Mouse (Mus musculus) urinary bladder, postnatal 36 days (tissue): ENCODE results near the gene Atg4d.
"Not testable (repeated sequence)": the region's sequence is repeated elsewhere in the genome, so short reads cannot be mapped to it uniquely, and the experiment has no call there.

ENCODE experiments used
- DNase-seq, 2 experiments: peaks; one replicate each; pipeline ENCODE4 v3.0.0; 2022; ENCODE audit warnings: low spot score in 2 of 2, mixed read lengths in 1 of 2

Atg4d gene

DNA sequence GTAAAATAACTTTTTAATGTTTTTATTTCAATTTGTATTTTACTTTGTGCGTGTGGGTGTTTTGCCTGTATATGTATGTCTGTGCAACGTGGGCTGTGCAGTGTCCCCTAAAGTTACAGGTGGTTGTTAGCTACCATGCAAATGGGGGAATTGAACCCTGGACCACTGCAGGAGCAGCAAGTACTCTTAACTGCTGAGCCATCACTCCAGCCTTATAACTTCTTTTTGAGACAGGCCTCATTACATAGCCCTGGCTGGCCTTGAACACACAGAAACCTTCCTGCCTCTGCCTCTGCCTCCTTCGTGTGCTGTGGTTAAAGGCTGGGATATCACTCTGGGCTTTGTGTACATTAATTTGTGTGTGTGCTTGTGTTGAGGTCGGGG, 25.6 kb upstream of the Atg4d start:
- no peak for DNase-seq

DNA sequence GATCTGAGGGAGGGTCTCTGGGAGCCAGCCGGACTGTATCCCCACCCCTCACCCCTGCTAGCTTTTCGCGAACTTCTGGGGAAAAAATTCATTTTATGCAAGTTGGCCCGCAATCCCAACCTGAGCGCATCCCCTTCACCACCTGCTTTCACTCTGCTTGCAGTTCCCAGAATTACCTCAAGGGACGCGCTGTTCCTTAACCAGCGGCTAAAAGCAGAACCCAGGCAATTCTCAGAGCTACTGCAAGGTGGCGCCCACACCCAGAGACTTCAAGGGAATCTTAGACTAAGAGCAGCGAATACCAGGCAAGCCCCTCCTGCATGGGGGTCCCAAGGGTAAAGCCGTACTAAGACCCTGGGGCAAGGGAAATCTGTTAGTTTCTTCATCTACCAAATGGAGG, 23.8 kb upstream of the Atg4d start:
- peak; percentile 56 to 77 for DNase-seq

DNA sequence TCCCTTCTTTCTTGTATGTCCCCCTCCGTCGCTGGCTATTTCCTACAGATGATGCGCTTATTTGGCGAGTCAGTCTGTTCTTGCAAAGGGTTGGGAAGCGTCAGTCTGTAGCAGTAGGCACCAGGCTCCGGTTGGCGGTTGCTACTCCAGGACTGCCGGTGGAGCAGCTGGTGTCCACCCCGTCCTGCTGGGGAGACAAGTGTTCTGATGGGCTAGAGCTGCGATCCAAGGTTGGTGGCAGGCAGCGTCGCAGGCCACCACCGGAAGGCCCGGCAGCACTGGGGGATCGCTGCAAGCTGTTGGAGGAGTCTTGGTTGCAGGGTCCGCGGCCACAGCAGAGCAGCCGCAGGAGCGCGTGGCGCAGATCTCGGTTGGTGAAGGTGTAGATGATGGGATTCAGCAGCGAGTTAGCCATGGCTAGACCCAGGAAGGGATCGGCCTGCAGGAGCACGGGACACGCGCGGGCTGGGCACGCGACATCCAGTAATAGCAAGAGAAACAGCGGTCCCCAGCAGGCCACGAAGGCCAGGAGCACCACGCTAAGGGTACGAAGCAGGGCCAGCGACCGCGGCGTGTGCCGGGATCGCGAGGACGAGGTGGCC, 21.2 kb upstream of the Atg4d start:
- DNase-seq, result no peak

DNA sequence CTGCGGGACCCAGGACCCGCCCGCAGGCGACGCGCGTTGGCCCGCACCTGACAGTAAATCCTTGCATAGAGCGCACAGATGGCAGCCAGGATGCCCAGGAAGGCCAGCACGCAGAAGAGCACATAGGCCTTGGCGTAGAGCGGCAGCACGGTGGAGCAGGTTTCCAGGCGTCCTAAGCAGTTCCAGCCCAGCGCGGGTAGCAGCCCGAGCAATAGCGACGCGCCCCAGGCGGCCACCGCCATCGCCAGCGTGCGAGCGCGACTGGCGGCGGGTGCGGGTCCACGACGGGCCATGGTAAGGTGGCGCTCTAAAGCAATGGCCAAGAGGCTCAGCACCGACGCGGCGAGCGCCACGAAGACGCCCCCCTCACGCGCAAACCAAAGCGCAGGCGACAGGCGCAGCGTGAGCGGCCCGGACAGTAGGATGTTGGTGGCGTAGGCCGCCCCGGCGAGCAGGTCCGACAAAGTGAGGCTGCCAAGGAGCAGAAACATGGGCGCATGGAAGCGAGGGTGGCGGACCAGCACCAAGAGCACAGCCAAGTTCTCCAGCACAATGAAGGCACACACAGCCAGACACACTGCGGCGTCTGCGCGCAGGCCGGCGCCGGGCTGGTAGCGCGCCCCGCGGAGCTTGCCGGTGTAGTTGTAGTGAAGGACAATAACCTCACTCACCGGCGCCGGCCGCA, 20.5 kb upstream of the Atg4d start:
- no peak for DNase-seq

DNA sequence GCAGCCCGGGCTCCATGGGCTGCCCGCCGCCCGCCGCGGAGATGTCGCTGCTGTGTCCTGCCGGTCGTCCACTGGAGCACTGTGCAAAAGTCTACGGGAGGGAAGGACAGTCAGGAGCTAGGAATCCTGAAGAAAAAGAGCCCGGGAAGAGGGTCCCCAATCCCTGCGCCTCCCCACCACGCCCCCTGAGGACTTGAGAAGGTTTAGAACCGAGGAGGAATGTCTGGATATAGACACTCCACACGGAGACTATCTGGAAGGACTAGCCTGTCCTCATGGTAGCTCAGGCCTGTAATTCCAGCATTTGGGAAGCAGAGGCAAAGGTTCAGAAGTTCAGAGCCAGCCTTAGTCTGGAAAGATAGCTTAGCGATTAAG, 20.0 kb upstream of the Atg4d start:
- DNase-seq, result no peak

DNA sequence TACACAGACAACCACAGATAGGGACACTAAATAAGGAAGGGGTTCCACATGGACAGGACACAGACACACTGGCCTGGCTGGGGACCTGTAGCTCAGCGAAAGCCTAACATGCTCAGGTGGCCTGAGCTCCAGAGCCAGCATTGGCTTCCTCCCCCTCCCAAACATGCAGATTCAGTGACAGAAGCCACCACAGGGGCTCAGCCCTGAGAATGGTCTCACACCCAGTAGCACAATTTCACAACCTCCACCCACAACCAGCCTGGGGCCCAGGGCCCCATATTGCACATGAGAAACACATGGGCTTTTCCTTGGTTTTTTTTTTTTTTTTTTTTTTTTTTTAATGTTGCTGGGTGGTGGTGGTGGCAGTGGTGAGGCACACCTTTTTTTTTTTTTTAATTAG, 18.8 kb upstream of the Atg4d start:
- no peak for DNase-seq

DNA sequence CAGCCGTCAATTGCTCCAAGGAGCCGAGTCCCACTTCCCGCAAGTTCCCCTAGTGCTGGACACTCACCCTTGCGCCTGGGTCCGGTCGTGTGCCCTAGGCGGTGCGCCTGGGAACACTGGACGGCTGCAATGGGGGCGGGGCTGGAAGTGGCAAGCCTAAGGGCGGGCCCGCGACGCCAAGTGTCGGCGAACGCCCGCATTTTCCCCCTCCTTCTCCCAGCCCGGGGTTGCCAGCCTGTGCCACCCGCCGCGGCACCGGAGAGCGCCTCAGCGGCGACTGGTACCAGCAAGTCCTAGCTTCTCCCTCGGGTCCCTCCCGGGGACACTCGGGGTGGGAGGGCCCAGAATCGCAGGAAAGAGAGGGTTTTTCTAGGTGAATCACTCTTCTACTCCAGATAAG, 16.8 kb upstream of the Atg4d start, which contains the start of gene S1pr5:
TSS of gene S1pr5 (minus strand) at position 118 of the 400 bp plus-strand sequence.
- DNase-seq, result peak; percentile 29 to 52

DNA sequence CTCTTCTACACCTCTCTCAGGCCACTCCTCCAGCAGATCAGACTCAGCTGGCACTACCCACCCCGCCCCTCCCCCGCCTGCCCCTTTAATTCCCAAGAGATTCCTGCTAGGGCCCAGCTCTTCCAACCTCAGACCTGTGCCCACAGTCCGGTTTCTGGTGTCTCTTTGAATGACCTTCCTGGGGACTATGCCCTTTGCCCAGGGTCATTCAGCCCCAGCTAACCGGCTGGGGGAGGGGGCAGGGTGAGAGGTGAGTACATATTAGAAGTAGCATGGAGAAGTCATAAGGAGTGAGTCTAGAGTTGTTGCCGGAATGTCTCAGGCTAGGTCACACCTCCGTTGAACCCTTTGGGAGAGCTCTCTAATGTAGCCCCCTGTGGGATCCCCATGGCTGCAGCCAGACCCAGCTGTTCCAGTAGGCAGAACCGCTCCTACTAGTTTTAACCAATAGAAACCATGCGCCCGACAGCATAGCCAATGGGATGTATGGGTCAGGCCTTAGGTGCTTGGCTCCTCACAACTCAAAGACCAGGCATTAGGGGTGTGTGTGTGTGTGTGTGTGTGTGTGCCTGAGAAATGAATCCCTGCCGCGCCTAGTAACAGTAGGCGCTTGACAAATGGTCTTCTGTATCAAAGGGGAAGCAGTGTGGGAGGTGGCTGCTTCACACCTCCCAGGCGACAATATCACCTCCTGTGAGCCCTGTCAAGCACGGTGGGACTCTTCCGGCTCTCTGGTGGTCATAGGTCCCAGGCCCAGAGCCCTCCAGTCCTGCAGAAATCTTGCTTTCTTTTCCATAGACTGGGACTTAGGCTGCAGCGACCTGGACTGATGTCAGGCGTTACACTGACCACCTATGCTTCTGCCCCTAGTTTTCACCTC, 15.2 kb upstream of the Atg4d start:
- DNase-seq, result no peak

DNA sequence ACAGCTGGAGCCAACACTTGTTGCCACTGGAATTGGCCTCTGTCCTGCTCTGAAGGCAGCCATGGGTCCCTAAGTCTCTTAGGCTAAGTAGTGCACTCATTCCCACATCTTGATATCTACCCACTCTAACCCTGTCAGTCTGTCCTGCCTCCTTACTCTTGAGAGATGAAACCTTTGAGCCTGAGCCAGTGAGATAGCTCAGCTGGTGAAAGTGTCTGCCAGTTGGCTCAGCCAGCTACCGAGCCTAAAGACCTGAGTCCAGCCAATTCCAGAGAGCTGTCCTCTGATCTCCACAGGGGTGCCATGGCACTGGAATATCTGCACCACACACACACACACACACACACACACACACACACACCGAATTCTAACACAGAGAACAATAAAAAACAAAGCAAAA, 14.6 kb upstream of the Atg4d start:
- no peak for DNase-seq

DNA sequence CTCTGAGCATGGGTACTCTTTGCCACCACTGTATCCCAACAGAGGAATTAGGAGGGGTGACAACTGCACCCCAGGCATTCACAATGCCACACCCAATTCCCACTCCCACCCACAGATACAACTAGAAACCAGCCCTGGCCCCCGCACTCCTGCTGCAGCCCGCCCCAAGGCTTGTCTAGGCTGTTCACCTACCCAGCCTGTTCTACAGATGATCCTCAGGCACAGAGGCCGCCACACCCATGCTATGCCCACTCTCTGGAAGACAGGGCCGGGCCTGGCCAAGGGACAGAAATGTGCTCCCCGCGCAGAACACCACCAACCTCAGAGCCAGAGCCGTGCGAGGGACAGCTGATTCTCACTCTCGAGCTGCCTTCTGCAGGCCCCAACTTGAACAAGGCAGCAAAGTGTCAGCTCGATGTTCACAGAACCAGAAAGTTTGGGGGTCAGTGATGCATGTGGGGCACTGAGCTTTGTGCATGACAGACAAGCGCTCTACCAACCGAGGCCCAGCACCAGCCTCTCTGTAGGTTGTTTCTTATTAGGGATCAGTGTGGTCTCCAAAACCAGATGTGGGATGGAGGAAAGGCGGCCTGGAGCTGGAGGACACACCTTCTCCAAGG, 13.9 kb upstream of the Atg4d start:
- no peak for DNase-seq

DNA sequence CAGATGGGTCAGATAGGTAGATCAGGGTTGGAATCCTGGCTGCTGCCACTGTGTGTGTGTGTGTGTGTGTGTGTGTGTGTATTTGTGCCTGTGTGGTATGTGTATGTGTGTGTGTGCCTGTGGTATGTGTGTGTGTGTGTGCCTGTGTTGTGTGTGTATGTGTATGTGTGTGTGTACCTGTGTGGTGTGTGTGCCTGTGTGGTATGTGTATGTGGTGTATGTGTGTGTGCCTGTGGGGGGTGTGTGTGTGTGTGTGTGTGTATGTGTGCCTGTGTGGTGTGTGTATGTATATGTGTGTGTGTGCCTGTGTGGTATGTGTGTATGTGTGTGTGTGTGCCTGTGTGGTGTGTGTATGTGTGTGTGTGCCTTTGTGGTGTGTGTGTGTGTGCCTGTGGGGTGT, 10.4 kb upstream of the Atg4d start:
- no peak for DNase-seq

DNA sequence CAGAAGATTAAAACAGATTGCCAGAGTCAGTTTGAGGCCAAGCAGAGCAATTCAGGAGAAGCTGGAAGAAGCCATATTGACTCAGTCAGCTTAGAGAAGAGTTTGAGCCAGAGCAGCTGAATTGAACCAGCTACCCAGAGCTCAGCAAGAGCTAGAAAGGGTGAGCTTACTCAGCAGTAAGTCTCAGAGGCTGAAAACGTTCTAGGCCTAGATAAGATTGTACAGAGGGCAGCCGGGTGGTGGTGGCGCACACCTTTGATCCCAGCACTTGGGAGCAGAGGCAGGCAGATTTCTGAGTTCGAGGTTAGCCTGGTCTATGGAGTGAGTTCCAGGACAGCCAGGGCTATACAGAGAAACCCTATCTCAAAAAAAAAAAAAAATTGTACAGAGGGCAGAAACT, 8.7 kb upstream of the Atg4d start:
- DNase-seq, result not testable (repeated sequence)

DNA sequence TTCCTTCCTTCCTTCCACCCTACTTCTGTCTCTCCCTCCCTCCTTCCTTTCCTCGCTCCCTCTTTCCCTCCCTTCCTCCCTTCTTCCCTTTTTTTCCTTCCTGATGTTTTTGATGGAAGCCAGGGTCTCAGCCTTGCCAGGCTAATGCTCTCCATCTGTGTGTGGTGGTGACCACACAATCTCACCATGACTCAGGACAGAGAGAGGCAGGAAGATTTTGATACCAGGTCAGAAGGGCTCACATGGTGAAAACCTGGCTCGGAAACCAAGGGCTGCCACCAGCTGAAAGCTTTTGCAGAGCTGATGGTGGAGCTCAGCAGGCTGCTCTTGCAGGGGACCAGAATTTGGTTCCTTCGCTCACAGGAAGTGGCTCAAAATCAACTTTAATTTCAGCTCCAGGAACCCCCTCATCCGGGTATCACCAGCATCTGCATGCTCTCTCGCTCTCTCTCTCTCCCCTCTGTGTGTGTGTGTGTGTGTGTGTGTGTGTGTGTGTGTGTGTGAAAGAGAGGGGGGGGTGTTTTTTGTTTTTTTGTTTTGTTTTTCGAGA, 4.5 kb upstream of the Atg4d start:
- no peak for DNase-seq

DNA sequence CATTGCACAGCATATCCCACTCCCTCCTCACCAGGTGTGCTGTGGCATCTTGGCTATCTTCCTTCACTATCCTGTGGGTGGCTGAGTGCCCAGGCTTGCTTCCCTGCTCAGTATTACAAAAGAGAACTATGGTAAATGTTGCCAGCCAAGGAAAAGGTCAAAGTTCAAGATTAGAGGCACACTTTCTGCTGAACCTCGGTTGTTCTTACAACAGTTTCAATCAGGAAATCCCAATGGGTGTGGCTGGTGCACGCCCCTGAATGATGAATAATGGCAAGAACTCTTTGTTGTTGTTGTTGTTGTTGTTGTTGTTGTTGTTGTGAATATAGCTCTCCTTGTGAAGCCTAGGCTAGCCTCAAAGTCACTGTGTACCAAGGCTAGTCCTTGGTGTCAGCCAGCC, 3.3 kb upstream of the Atg4d start:
- DNase-seq, result no peak

DNA sequence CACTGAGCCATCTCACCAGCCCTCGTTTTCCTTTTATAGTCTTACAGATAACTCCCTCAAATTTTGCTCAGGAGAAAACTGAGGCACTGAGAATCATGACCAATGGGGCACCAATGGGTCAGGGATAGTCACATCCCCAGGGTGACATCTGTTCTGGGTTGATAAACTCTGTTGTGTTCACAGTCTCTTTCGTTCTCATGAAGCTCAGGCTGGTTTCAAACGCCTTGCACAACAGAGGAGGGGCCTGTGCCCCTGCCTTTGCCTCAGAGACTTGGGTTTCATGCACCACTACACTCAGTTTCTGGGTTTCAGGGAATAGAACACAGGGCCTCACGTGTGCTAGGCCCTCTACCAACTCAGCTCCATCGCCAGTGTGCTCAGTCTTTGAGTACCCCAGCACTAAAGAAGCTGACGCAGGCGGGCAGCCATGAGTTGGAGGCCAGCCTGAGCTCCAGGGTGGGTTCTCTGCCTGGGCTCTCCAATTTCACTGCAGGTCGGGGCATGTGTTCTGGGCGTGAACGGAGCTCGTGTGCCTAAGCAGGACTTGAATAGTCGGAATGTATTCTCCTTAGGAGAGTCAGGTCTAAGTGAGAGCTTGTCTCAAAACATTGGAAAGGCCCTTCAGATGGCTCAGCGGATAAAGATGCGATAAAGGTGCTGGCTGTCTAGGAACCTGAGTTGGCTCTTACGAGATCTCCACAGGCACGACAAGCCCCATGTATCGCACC, 657 bp upstream of the Atg4d start:
- peak; percentile 50 to 57 for DNase-seq

DNA sequence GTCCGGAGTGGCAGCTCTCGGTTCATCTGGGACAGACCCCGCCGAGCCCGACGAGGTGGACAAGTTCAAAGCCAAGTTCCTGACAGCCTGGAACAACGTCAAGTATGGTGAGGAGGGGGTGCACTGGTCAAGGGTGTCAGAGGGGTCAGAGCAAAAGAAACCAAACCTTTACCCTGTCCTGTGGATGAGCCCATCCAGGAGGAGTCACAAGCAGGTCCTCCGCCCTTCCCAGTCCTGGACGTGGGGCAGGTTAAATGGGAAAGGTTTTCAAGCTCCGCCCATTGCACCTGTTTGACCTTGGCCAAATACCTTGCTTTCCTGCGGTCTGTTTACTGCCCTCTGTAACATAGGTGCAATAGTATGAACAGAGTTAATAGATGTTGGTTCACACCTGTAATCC, 518 bp downstream of the Atg4d start:
- no peak for DNase-seq

DNA sequence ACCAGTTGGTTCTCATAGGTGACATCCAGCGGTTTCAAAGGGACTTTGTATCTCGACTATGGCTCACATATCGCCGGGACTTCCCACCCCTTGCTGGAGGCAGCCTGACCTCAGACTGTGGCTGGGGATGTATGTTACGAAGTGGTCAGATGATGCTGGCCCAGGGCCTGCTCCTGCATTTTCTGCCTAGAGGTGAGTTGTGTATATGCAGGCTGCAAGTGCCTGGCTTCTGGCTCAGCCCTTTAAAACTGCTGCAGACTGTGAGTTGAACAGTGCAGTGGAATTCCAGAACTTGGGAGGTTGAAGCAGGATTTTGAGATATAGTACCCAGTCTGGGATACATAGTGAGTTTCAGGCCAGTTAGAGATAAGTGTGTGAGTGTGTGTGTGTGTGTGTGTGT, 1.8 kb downstream of the Atg4d start:
- no peak for DNase-seq

DNA sequence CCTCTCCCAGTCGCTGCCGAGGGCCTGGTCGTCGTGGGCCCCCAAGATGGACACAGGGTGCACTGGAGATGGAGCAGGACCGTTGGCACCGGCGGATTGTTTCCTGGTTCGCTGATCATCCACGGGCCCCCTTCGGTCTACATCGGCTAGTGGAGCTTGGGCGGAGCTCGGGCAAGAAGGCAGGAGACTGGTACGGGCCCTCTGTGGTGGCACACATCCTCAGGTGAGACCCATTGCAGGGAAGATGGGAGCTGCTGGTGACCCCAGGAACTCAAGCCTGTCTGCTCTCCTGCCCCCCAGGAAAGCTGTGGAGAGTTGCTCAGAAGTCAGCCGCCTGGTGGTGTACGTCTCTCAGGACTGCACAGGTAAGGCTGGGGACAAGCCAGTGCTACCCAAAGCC, 3.2 kb downstream of the Atg4d start:
- DNase-seq, result no peak

DNA sequence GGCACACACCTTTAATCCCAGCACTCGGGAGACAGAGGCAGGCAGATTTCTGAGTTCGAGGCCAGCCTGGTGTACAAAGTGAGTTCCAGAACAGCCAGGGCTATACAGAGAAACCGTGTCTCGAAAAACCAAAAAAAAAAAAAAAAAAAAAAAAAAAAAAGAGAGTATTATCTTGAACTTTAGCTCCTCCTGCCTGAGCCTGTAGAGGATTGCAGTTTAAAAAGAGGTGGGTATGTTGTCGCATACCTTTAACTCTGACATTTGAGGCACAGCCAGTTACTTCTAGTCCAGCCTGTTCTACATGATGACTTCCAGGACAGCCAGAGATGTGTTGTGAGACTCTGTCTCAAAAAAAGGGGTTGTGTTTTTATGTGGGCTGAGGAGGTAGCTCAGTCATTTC, 4.5 kb downstream of the Atg4d start:
- not testable (repeated sequence) for DNase-seq

DNA sequence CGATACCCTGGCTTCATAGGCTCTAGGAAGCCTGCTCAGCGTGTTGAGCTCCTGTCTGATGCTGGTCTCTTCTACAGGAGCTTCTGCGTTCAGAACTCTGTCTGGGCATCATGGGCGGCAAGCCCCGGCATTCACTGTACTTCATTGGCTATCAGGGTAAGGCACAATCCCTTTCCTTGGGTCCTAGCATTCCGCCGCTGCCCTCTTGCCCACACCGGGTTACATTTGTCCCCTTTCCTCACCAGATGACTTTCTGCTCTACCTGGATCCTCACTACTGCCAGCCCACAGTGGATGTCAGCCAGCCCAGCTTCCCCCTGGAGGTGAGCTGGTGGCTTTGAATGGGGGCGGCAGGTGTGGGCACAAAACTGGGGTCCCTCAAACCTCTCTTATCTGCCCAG, 7.3 kb downstream of the Atg4d start:
- DNase-seq, result no peak

DNA sequence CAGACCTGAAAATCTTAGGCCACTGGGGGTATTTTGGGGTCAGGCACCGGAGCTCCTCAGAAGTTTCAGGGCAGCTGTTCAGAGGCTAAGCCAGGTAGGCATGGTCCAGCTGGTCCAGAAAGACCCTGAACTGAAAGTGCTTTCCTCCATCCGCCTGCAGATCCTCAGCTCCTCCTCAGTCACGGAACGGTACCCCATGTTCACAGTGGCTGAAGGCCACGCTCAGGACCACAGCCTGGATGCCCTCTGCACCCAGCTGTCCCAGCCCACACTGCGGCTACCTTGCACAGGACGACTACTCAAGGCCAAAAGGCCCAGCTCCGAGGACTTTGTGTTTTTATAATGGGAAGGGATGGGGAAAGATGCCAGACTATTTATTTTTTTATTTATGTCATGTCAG, 8.0 kb downstream of the Atg4d start:
- DNase-seq, result no peak
